Mouse (Mus musculus) gastrocnemius, postnatal 14 days (tissue): Measurements from ENCODE around the gene Tubg2. TPM values are rescaled to one million over a fixed set of nuclear protein-coding genes. Genes with fewer than 3 reads are reported as not detected.
"Not testable (repeated sequence)": the region's sequence is repeated elsewhere in the genome, so short reads cannot be mapped to it uniquely, and the experiment has no call there.

ENCODE experiments used
- DNase-seq: peaks from one replicate; pipeline ENCODE4 v3.0.0; 2021; ENCODE audit warnings: mixed read lengths
- intact Hi-C: fragments of 180-260 bp; cut with DNase I; formaldehyde crosslinking; loops from one replicate; pipeline ENCODE4 v1.15.1; 2025; ENCODE audit warnings: low total_unique reads
- long read RNA-seq, 2 experiments: library from polyadenylated mRNA; stranded (forward); transcript quantifications; one replicate each; pipeline ENCODE4 v2.0.0; 2021
- total RNA-seq, 2 experiments: library from RNA; stranded (reverse); gene quantifications; 2 replicates each; pipeline ENCODE4 v1.2.3; 2021

The Tubg2 gene
- 1 to 10 TPM; 3.1 to 4.6 TPM for total RNA-seq
- long read RNA-seq, experiment 1, partial matches to known transcripts: 0 of 2 reads
- long read RNA-seq, experiment 1, other reads (novel, unspliced or antisense): 1 of 2 reads
- long read RNA-seq, experiment 2: 0 reads

DNA sequence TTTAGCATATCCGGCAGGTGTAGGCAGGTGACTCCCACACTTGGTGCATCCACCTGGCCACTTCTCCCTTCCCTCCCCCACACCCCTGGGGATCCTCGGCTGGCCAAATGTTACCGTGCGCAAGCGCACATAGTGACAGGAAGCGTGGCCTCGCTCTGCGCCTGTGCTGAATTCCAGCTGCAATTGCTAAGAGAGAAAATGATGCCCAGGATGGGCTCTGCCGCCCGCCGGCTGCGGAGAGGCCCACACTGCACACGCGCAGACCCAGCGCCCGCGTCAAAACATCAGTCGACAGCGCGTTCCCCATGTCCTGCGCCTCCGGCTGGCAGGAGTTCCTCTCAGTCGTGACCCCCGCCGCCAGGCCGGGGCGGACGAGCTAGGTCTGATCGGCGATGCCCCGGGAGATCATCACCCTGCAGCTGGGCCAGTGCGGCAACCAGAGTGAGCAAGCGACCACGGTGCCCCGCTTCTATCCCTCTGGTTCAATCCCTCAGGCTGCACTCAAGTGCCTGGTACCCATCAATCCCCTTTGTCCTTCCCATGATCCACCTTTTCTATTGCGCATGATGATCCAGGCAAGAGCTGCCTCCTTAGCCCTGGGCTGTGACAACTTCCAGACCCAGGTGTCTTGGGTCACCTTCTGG is at the start of gene Tubg2:
TSS of gene Tubg2 (plus strand) at position 180 of the 644 bp plus-strand sequence.
- peak; percentile 70 for DNase-seq
- intact Hi-C loops: no loop called here

DNA sequence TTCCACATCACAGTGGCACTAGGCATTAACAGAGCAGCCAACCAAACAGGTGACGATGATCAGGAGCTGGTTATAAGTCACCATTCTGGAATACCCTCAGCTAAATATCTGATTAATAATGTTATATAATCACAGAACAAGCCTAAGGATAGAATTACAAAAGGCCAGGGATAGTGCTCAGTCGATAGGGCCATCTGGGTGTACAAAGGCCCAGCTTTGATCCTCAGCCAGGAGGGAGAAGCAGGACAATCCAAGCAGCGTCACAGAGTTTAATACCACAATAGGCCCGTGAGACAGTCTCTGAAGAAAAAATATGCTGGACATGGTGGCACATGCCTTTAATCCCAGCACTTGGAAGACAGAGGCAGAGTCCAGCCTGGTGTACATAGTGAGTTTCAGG is 46.4 kb upstream of the Tubg2 start:
- intact Hi-C loops: no loop called here
- DNase-seq: no peak

DNA sequence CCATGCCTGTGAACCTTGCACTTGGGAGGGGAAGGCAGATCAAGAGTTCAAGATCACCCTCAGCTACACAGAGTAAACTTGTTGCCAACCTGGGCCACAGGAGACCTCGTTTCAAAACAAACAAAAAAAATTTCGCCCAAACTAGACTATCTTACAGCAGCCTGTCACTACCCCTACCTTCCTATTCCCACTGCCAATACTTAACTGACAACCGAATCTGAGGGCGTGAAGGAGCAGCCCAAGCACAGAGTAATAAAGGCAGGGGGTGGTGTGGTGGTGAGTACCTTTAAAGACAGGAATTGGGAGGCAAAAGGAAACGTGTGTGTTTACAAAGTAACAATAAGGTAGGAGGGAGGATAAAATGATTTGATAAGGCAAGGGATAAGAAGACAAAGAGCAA is 45.0 kb upstream of the Tubg2 start:
- intact Hi-C loops: no loop called here
- no peak for DNase-seq

DNA sequence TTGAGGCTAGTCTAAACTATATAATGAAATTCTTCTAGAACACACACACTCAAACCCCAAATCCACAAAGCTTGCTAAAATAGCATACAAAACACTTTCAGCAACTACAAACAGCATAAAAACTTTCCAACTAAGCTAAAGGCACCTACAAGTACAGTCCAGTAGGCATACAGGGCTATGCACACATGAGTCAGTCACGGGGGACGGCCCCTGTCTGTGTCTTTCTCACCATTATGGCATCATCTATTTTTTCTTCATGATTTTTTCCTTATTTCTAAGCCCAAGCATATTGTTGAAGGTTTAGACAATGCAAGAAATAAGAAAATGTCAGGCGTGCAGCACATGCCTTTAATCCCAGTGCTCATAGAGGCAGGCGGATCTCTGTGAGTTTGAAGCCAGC is 44.5 kb upstream of the Tubg2 start:
- no peak for DNase-seq
- intact Hi-C loops: no loop called here

DNA sequence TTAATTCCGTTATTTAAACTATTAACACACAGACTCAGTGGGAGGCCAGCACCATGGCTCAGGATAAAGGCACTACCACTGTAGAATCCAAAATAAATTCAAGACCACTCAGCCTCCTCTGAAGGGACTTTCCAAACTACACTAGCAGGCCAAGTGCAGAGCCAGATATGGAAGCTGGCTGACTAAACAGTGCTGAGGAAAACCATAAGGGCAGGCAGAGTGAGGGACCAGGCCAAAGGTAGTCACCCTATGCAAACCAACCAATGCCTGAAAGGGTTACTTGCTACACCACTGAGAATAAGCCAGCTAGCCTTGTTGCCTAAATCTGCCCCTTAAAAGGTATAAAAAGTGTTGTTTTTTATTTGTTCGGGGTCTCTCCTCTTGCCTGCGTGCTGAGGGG is 43.5 kb upstream of the Tubg2 start:
- intact Hi-C loops: no loop called here
- no peak for DNase-seq

DNA sequence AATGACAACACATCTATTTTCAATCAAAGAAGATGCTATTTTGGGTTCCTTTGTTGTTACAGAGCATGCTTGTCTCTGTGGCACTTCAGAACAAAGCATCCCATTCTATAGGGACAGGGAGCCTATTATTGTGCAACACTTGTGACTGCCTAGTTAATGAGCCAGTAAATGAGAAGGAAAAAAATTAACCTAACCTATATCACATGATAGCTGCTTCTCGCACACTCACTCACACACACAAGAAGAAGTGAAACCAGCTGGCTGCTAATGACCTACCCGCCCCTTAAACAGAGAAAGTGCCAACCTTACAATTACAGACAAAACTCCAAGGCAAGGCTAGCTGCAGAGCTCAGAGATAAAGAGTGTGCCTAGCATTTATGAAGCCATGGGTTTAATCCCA is 40.1 kb upstream of the Tubg2 start:
- intact Hi-C loops: loop anchor here (5.0 kb wide), 1 partner anchor 52 kb away; no protein-coding TSS in a partner anchor

DNA sequence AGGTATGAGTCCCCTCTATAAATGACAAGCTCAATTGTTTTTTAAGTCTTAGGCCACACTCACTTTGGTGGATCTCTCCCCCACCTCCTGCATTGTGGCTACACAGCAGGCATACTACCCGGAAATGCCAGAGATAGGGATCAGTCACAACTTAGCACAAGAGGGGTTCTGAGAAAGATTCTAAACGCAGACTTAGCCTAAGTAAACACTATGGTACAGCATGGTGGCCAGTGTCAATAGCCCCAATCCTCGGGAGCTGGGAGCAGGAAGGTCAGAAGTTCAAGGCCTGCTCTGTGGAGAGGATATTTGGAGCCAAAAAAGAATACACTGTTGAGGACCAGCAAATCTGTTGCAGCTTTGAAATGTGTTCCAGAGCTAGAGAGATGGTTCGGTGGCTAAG is 37.6 kb upstream of the Tubg2 start:
- intact Hi-C loops: loop anchor here (5.0 kb wide), 1 partner anchor 49 kb away; no protein-coding TSS in a partner anchor
- DNase-seq: no peak

More for the DNA sequence above, 40.1 kb upstream of the Tubg2 start:
- DNase-seq: no peak

DNA sequence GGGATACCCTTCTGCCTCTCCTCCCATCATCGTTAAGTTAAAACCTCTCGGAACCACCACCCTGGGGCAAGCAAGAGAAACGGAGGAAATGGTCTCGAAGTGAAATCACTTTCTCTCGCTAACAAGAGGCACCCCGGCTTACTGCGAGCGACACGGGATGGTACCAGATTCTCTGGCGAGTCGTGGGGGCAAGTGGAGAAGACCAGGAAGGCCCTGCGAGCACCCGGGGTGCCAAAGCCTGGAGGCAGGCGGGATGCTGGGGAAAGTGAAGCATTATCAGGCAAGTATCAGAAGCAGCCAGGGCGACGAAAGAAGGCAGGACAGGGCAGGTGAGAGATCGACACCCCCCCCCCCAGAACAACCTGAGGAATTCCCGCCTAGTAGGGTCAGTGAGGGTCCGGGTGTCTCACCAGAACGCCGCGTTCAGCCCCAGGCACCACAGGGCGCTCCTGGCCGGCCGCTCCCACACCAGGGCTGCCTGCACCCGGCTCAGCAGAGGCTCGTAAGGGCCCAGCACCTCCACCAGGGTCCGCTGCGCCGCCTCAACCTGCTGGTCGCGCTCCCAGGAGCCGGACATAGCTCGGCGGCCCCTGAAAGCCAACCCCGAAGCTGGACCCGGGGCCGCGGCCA is 36.5 kb upstream of the Tubg2 start:
- no peak for DNase-seq
- intact Hi-C loops: loop anchor here (5.0 kb wide), 1 partner anchor 48 kb away; no protein-coding TSS in a partner anchor

DNA sequence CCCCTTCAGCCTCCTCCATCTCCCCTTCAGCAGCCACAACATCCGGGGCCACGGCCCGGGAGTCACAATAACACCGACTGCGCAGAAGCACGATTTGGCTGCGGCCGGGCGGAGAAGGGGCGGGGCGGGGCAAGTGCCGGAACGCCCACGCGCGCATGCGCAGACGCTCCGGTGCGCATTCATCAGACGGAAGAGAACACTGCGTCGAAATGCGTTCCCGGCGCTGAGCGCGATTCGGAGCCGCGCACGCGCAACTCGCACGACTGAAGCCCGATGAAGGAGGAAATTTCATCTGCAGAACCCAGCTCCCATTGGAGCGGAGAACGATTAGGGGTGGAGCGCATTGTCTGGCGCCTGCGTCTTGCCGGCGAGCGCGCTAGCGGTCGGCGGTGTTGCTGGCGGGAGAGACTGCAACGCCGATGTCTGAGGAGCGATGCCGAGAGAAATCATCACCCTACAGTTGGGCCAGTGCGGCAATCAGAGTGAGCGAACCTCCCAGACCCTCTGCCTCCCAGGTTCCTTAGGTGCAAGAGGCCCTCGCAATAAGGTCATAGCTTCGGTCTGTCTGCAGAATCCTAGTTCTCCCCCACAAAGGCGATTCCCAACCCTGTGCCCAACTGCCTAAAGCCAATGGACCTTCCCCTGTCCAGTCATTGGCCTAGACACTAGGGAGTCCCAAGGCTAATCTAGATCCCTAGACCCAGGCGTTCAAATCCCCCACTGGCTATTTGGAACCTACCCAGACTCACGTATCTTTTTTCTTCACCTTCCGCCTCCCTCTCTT is 35.8 kb upstream of the Tubg2 start, which contains the start of the genes Retreg3 and Tubg1:
TSS of gene Retreg3 (minus strand) at position 133 of the 784 bp plus-strand sequence.
TSS of gene Tubg1 (plus strand) at position 178 of the 784 bp plus-strand sequence.
- DNase-seq: peak; percentile 99

DNA sequence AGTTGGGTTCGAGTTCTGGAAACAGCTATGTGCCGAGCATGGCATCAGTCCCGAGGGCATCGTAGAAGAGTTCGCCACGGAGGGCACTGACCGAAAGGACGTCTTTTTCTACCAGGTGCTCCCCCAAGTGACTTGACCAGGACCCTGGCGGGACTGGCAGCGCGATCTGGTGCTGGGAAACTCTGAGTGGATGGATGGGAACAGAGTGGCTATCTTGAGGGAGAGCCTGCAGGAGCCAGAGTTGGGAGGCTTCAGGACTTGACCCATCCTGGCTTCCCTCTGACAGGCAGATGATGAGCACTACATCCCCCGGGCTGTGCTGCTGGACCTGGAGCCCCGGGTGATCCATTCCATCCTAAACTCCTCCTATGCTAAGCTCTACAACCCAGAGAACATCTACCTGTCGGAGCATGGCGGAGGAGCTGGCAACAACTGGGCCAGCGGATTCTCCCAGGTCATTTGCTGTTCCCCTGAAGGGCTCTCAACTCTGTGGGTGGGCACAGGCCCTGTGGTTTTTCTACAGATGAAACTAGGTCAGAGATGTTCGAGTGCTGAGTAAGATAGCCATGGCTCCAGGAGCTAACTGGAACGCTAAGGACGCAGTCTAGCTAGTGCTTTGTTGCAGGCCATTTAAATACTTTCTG is 35.0 kb upstream of the Tubg2 start:
- intact Hi-C loops: no loop called here
- DNase-seq: no peak

More for the DNA sequence above, 35.8 kb upstream of the Tubg2 start, which contains the start of the genes Retreg3 and Tubg1:
- intact Hi-C loops: loop anchor here (5.0 kb wide), 1 partner anchor 47 kb away; no protein-coding TSS in a partner anchor

DNA sequence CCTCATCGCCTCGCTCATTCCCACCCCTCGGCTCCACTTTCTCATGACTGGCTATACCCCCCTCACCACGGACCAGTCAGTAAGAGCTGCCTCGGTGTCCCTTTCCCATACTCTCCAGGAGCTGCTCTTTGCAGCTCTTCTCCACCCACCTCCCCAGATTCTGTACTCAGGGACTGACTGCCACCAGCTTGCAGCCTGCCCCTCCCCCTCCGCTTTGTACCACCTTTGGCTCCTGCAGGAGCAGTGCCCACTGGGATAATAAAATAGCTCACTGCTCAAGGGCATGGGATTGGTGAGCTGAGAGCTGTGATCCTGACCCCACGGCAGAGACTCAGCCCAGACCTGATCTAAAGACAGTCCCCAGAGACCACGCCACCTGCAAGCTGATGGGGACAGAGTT is 31.2 kb upstream of the Tubg2 start:
- intact Hi-C loops, DNase-seq: not testable (repeated sequence)

DNA sequence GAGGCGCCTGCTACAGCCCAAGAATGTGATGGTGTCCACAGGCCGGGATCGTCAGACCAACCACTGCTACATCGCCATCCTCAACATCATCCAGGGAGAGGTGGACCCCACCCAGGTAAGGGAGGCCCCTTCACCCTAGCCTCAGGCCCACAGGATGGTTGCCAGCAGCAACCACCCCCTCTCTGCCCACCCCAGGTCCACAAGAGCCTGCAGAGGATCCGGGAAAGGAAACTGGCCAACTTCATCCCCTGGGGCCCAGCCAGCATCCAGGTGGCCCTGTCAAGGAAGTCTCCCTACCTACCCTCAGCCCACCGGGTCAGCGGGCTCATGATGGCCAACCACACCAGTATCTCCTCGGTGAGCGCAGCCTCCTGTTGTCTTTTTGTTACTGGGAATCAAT is 30.7 kb upstream of the Tubg2 start:
- DNase-seq, intact Hi-C loops: not testable (repeated sequence)

DNA sequence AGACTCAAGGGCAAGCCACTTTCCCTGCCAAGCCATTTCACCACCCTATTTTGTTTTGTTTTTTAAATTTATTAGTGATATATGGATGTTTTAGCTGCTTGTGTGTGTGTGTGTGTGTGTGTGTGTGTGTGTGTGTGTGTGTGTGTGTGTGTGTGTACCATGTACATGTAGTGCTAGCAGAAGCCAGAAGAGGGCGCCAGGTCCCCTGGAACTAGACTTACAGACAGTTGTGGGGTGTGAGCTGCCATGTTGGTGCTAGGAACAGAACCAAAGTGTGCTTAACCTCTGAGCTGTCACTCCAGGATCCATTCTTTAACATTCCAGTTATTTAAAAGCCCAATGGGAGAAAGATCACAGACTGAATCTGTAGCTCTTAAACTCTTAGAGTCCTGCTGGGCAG is 28.6 kb upstream of the Tubg2 start:
- intact Hi-C loops: no loop called here
- no peak for DNase-seq

DNA sequence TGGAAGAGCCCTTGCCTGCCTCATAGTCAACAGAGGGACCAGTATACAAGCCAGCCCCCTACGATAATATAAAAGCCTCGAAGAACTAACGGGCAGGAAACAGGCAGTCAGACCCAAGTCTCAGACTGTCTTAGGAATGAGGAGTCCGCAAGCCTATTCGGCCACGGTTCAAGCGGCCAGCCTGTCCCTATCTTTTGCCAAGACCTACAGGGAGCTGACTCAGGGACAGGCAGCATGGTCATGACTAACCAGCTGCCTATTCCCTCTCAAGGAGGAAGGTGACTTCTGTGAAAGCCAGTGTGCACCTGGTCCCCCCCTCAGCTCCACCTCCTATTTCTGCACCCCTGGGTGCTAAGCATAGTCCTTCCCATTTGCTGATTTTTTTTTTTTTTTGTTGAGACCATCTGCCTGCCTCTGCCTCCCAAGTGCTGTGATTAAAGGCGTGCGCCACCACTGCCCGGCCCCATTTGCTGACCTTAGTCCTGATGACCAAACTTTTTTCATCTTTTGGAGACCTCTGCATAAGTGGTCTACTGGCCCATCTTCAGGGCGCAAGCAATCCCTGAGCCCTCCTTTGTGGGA is 26.6 kb upstream of the Tubg2 start:
- DNase-seq: peak; percentile 41
- intact Hi-C loops: no loop called here

DNA sequence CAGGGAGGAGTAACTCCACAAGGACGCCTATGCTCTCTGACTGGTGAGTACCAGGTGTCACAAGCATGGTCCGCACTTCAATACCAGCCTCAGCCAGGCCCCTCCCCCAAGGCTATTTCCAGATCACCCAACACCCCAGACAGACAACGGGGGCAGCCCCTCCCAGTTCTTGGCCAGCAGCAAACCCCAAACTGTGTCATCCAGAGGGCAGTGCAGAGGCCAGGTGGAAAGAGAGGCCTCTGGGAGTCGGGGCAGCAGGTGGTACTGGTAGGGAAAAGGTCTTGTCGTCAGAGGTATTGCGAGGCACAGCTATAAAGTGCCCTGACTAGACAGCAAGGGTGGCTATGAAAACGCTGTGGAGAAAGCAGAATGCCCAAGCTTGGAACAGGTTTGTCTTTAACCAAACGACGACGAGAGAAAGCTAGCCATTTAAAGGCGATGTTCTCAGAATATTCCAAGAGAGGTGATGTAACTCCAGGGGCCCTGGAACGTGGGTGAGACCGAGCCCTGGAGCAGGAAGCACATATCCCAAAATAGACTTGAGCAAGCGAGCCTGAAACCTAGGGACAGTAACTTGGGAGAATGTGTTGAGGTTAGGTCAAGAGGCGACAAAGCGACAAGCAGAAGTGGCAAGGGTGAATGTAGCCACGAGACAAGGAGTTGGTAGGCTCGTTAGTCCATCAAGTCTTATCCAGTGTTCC is 25.5 kb upstream of the Tubg2 start:
- intact Hi-C loops: no loop called here
- peak; percentile 80 for DNase-seq

DNA sequence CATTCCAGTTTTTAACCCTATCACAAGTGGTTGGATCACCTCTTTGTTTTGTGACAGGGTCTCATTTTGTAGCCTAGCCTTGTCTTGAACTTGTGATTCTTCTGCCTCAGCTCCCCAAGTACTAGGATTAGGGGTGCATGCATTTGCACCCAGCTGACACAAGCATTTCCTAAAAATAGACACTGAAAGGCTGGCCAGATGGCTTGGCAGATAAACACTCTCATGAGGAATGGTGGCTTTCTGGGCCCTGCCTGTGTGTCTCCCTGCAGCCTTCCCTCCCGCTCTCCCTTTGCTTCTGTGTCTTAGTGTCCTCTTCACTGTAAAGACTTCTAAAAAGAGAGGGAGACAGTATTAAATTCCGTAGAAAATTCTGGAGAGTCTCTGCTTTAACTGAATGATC is 24.5 kb upstream of the Tubg2 start:
- intact Hi-C loops: no loop called here
- no peak for DNase-seq

DNA sequence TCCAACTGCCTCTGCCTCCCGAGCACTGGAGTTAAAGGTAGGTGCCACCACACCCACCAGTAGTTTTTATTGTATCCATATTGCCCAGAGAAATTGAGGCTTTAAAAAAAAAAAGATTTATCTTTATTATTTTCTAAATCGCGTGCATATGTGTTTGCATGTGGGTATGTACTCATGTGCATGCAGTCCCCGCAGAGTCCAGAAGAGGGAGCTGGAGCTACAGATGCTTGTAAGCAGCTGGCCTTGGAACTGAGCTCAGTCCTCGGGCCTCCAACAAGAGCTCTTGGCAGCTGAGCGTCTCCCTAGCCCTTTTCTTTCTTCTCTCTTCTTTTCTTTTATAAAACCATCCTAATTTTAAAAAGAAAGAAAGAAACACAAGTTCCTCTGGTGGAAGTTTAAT is 24.0 kb upstream of the Tubg2 start:
- intact Hi-C loops: no loop called here
- DNase-seq: peak; percentile 50

DNA sequence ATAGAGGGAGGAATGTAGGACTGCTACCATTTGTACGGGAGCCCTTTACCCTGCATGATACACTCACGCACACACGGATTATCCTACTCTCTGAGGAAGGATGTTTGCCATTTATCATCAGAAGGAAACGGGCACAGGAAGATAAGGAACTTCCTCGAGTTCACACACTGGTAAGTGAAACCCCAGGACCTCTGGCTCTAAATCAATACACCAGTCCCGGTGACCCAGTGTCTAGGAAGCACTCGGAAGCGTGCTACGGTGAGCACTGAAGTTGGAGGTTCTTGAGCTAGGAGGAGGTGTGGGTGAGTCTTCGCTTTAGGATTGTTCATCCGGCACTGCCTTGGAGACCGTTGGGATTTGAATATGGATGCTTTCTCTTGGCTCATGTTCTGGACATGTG is 22.7 kb upstream of the Tubg2 start:
- intact Hi-C loops: no loop called here
- DNase-seq: no peak
